Mouse (Mus musculus) adrenal gland, postnatal 25 days (tissue): ENCODE measurements around the gene 4930550L24Rik. TPM values are rescaled to one million over a fixed set of nuclear protein-coding genes. Genes with fewer than 3 reads are reported as not detected.

Experiments
- DNase-seq: peaks from one replicate; pipeline ENCODE4 v3.0.0; 2021; ENCODE audit warnings: mixed read lengths
- long read RNA-seq: library from polyadenylated mRNA; stranded (forward); transcript quantifications from one replicate; pipeline ENCODE4 v2.0.0, GENCODE M21; 2021
- total RNA-seq: library from RNA; stranded (reverse); gene quantifications from 2 replicates; pipeline ENCODE4 v1.2.3, GENCODE M21; 2021

Gene 4930550L24Rik
- not detected in 2 replicates for total RNA-seq
- long read RNA-seq, result 0 reads

- no peak for DNase-seq
These were observed at the start of gene 4930550L24Rik for GRCm38 (mm10) chrX:58909060-58909459. 4930550L24Rik (plus strand) TSS chrX:58909360.

DNA sequence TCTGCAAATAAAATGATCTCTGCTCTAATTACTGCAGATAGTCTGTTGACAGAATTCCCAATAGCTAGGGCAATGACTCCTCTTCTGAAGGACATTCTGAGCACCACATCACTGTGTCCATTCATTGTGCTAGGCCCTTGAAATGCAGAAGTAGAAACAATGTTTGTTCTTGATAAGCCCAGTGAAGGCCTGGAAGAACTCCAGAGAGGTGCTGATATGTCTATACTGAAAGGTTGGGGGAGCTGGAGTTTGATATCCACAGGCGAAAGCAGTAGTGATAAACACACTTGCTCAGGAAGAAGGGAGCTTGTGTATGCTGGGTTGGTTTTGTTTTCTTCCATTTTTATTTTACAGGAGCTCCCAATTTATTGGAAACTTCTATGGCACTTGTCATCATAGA lies 8.4 kb upstream of the 4930550L24Rik start:
- no peak for DNase-seq

DNA sequence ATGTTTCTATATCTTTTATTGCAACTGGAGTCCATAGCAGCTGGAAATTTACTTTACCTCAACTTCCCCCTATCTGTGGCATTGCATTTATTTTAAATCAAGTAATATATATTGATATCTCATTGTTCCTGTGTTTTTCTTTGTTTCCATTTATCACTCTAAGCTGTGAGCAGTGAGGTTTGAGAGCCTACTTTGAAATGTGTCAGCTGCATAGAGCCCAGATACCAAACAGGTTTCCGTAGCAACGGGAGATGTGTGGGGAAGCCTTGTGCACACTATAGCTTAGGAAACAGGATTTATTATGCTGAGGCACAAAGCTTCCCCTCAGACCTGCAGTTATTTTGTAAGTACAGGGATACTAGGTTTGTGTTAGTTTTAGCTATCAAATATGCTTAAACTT lies 58.8 kb downstream of the 4930550L24Rik start:
- no peak for DNase-seq
